Mouse (Mus musculus) embryonic facial prominence, embryonic 13.5 days (tissue): ENCODE results near the gene Olfr1353. TPM values are rescaled to one million over a fixed set of nuclear protein-coding genes. Genes with fewer than 3 reads are reported as not detected.
"Not testable (repeated sequence)": the region's sequence is repeated elsewhere in the genome, so short reads cannot be mapped to it uniquely, and the experiment has no call there.

Source experiments
- ATAC-seq: fragments of 200-750 bp; cut with Nextera tagmentation; 2 replicates; pipeline ENCODE4 v1.8.0; 2017; ENCODE audit warnings: low read depth; ENCODE audit not compliant: insufficient number of reproducible peaks, insufficient read depth, low FRiP score, low TSS enrichment
- H3K27ac ChIP-seq: fragments of 300-500 bp; sonication (generic); 2 replicates; pipeline ENCODE4 v1.5.1; 2015; ENCODE audit warnings: moderate library complexity, mild to moderate bottlenecking, inconsistent platforms
- H3K27me3 ChIP-seq: fragments of 300-500 bp; sonication (generic); 2 replicates; pipeline ENCODE4 v1.6.1; 2015; ENCODE audit warnings: mild to moderate bottlenecking, inconsistent platforms
- H3K36me3 ChIP-seq: fragments of 300-500 bp; sonication (generic); 2 replicates; pipeline ENCODE4 v1.6.1; 2015; ENCODE audit warnings: mild to moderate bottlenecking, inconsistent platforms
- H3K4me1 ChIP-seq: fragments of 300-500 bp; sonication (generic); 2 replicates; pipeline ENCODE4 v1.6.1; 2015; ENCODE audit warnings: inconsistent platforms
- H3K4me2 ChIP-seq: fragments of 300-500 bp; sonication (generic); 2 replicates; pipeline ENCODE4 v1.6.1; 2015; ENCODE audit warnings: moderate library complexity, mild to moderate bottlenecking, inconsistent platforms
- H3K4me3 ChIP-seq: fragments of 300-500 bp; sonication (generic); 2 replicates; pipeline ENCODE4 v1.5.1; 2015; ENCODE audit warnings: mild to moderate bottlenecking, inconsistent platforms
- H3K9ac ChIP-seq: fragments of 300-500 bp; sonication (generic); 2 replicates; pipeline ENCODE4 v1.6.1; 2015; ENCODE audit warnings: mild to moderate bottlenecking, inconsistent platforms
- H3K9me3 ChIP-seq: fragments of 300-500 bp; sonication (generic); 2 replicates; pipeline ENCODE4 v1.6.1; 2016; ENCODE audit warnings: inconsistent platforms
- WGBS: fragments of 180-500 bp; shearing (Covaris S2); methylation state at CpG from one replicate; pipeline ENCODE4 v1.1.7; 2015; ENCODE audit warnings: mixed read lengths; 5-methylcytosine and 5-hydroxymethylcytosine counted together
- polyA plus RNA-seq: library from polyadenylated mRNA; unstranded; fragments of >200 nt; fragmentation: Nextera tagmentation; extraction: Ambion mirVana; gene quantifications from 2 replicates; pipeline ENCODE4 v1.2.1, GENCODE M21; 2015

The Olfr1353 gene
- polyA plus RNA-seq = not detected in 2 replicates

- not testable (repeated sequence) for H3K4me2 ChIP-seq, H3K9me3 ChIP-seq, H3K27ac ChIP-seq, H3K4me1 ChIP-seq, ATAC-seq, H3K4me3 ChIP-seq, H3K9ac ChIP-seq, H3K36me3 ChIP-seq, H3K27me3 ChIP-seq
These were observed at the start of gene Olfr1353 for GRCm38 (mm10) chr10:78963009-78963408. TSS of gene Olfr1353 (plus strand) at chr10:78963309.

GRCm38 (mm10) chr10:78950336-78950735 lies 12.8 kb upstream of the Olfr1353 start, which contains the start of gene Olfr8:
TSS of gene Olfr8 (plus strand) at chr10:78950636.
- H3K4me2 ChIP-seq, H3K9me3 ChIP-seq, ATAC-seq, H3K27me3 ChIP-seq, H3K4me3 ChIP-seq, H3K9ac ChIP-seq, H3K4me1 ChIP-seq, H3K36me3 ChIP-seq, H3K27ac ChIP-seq: not testable (repeated sequence)
- WGBS = 78% methylated on average over 1 of the region's 1 CpGs

DNA sequence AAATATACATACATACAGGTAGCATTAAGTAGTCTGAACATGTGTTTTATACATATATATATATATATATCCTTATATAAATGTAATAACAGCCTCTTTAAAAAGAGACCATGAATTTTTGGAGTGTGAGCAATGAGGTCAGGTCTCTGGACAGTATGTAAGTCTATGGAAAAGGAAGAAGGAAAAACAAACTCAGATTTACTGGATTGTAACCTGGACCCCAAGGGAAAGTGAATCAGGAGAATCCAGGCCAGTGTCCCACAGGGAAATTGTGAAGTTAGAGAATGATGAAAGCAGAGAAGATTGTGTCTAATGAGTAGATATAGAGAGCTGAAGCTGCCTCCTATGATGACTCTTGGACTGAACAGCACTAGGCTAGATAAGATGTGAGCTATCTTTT lies 17.6 kb downstream of the Olfr1353 start, which contains the start of gene Olfr1352:
TSS of gene Olfr1352 (plus strand) at position 301 of the 400 bp plus-strand sequence.
- no peak within 1 kb of the TSS for H3K4me2 ChIP-seq

DNA sequence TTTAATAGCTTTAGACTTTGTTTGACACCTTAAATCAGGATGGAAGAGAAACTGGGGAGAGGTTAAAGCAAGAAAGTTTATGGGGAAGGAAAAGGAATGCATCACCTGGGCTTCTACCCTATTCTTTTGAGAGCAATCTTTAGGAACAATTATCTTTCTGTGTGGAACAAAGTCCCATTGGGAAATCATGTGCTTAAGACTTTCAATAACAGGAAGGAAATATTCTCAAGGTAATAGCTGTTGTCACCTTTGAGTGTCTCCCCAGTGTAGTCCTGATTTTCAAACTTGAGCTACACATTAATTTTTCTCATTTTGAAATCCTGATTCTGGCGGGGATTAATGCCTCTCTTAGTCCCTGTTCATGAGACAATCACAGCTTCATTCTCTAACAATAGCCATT lies 49.1 kb downstream of the Olfr1353 start, which contains the start of gene Olfr1351:
TSS of gene Olfr1351 (plus strand) at position 301 of the 400 bp plus-strand sequence.
- 52% methylated on average over 1 of the region's 1 CpGs for WGBS
- ATAC-seq = no peak
- H3K4me2 ChIP-seq = no peak within 1 kb of the TSS

More for the DNA sequence above, 17.6 kb downstream of the Olfr1353 start, which contains the start of gene Olfr1352:
- Histone ChIP-seq H3K27me3 (no peaks in the 10 kb centered on the region), H3K27ac (no peak within 1 kb of the TSS), H3K9ac (no peak within 1 kb of the TSS), H3K36me3 (no peaks in the 10 kb centered on the region), H3K4me3 (no peak within 1 kb of the TSS), H3K4me1 (no peaks in the 10 kb centered on the region), H3K9me3 (no peaks in the 10 kb centered on the region)
- no peak for ATAC-seq

More for the DNA sequence above, 49.1 kb downstream of the Olfr1353 start, which contains the start of gene Olfr1351:
- Histone ChIP-seq H3K27ac (no peak within 1 kb of the TSS), H3K36me3 (no peaks in the 10 kb centered on the region), H3K9ac (no peak within 1 kb of the TSS), H3K27me3 (no peaks in the 10 kb centered on the region), H3K4me1 (no peaks in the 10 kb centered on the region), H3K4me3 (no peak within 1 kb of the TSS), H3K9me3 (no peaks in the 10 kb centered on the region)

Other genes starting within 250 kb of the Olfr1353 start
- 0.77 and 0.98 TPM in 2 replicates for gene Casp14, start 245.0 kb upstream of the Olfr1353 start, polyA plus RNA-seq
- gene Ccdc105, start 210.2 kb upstream of the Olfr1353 start, polyA plus RNA-seq = 0.17 and 0.20 TPM in 2 replicates
- 2.6 and 2.7 TPM in 2 replicates for gene Slc1a6, start 182.8 kb upstream of the Olfr1353 start, polyA plus RNA-seq
- gene Olfr1356, start 111.1 kb upstream of the Olfr1353 start, polyA plus RNA-seq = not detected in 2 replicates
- not detected in 2 replicates for gene Olfr1355, start 87.8 kb upstream of the Olfr1353 start, polyA plus RNA-seq
- gene Olfr1354, start 50.1 kb upstream of the Olfr1353 start, polyA plus RNA-seq = not detected in 2 replicates
- not detected in 2 replicates for gene Olfr8, start 12.7 kb upstream of the Olfr1353 start, polyA plus RNA-seq
- 0.17 TPM in 1 of 2 replicates, not detected in the other for gene Olfr1352, start 17.7 kb downstream of the Olfr1353 start, polyA plus RNA-seq
- gene Olfr1351, start 49.2 kb downstream of the Olfr1353 start, polyA plus RNA-seq = not detected in 2 replicates
- gene Olfr57, start 65.4 kb downstream of the Olfr1353 start, polyA plus RNA-seq = 0.31 TPM in 1 of 2 replicates, not detected in the other
- 43.2 and 43.8 TPM in 2 replicates for gene 2610008E11Rik, start 134.3 kb downstream of the Olfr1353 start, polyA plus RNA-seq
- not detected in 2 replicates for gene Vmn2r80, start 185.5 kb downstream of the Olfr1353 start, polyA plus RNA-seq